In genomic region chr7:40901201-40901600, GRCm38 (mm10) we compare ENCODE assay signal across 8 mouse cellular contexts. TPM values are rescaled to one million over a fixed set of nuclear protein-coding genes. Genes with fewer than 3 reads are reported as not detected.
A peak's percentile ranks its signal among the peaks of the same experiment; 100 is the strongest.
DNase-seq lines count a peak whose midpoint lies in the region; ATAC-seq and TF ChIP-seq lines count a peak whose summit lies in the region.
"Had no signal": no experiment of that assay in that cellular context is flagged by ENCODE, and none has a peak within 500 bp of the region (broad histone marks: within the 10 kb centered on the region; RNA-seq: fewer than 3 reads in every experiment).

No protein-coding gene starts in this region.

- no peaks in the 10 kb centered on the region for H3K4me1 ChIP-seq in kidney, adult 2 months (ENCODE audit: control insufficient read depth, insufficient read depth, low read length)
- H3K4me1 ChIP-seq in midbrain, embryonic 15.5 days = peaks cover 46% of the 10 kb centered on the region

- H3K4me3 ChIP-seq in kidney, adult 2 months (ENCODE audit: insufficient read depth, low read depth, low read length) = no peak overlapping the region
- H3K4me3 ChIP-seq in midbrain, embryonic 15.5 days = peak overlapping the region; percentile 66
- H3K4me3 ChIP-seq: erythroblast, embryonic 14.5 days had no signal

- H3K9ac ChIP-seq in midbrain, embryonic 15.5 days = peak overlapping the region; percentile 73; the same call in 1 of the 2 replicates

- WGBS in kidney, adult 2 months = 3% methylated on average over 16 of the region's 16 CpGs
- WGBS in midbrain, embryonic 15.5 days = 2% methylated on average over 16 of the region's 16 CpGs

- TF ChIP-seq POLR2A in kidney, adult 2 months (IDR thresholded peaks at IDR 0.05; ENCODE audit: low read depth, low read length) = no peak

- intact Hi-C loops in gastrocnemius, postnatal 36 days (cut with DNase I) = no loop called here
- intact Hi-C loops in left cerebral cortex, postnatal 36 days (cut with DNase I) = loop anchor here (2.0 to 10.0 kb wide), 3 partner anchors 100 to 626 kb away; no protein-coding TSS in a partner anchor

- H3K4me2 ChIP-seq in midbrain, embryonic 15.5 days = peak overlapping the region; percentile 95

- peak; percentile 66 for DNase-seq in adrenal gland, postnatal 14 days
- peak; percentile 86 for DNase-seq in embryo, embryonic 10.5 days (ENCODE audit: low spot score)
- peak; percentile 36 to 44 for DNase-seq in gastrocnemius, postnatal 36 days
- peak; percentile 74 for DNase-seq in kidney, adult 2 months
- peak; percentile 79 to 82 for DNase-seq in left cerebral cortex, postnatal 36 days (ENCODE audit: low spot score in 2 of 2)
- peak; percentile 75 for DNase-seq in testis, postnatal 10 days (ENCODE audit: low spot score)

- no peak overlapping the region for H3K27ac ChIP-seq in kidney, adult 2 months (ENCODE audit: insufficient read depth, low read depth, low read length)
- no peak overlapping the region for H3K27ac ChIP-seq in midbrain, embryonic 15.5 days

- 0 out of 2 replicates have a peak, but pooled peaks cover 2% of the 10 kb centered on the region for H3K27me3 ChIP-seq in kidney, adult 2 months (replicated peaks; ENCODE audit: control insufficient read depth, insufficient read depth, low read length)
- peaks cover 6% of the 10 kb centered on the region; the same call in 1 of the 2 replicates for H3K27me3 ChIP-seq in midbrain, embryonic 15.5 days (replicated peaks)

- ATAC-seq in midbrain, embryonic 15.5 days (replicated peaks) = peak; percentile 81

- H3K9me3 ChIP-seq in midbrain, embryonic 15.5 days = no peaks in the 10 kb centered on the region

- peak; percentile 58 for TF ChIP-seq CTCF in kidney, adult 2 months (conservative IDR thresholded peaks at IDR 0.05; ENCODE audit: insufficient read depth, insufficient read length, low read depth, low read length)

- H3K36me3 ChIP-seq in kidney, adult 2 months (ENCODE audit: control insufficient read depth, insufficient read depth, low read length) = no peaks in the 10 kb centered on the region
- no peaks in the 10 kb centered on the region for H3K36me3 ChIP-seq in midbrain, embryonic 15.5 days (replicated peaks)

RNA-seq across cellular contexts. Expression of gene Vstm2b, which starts 3.1 kb away (rescaled TPM):
- 0.74 and 1.1 TPM in 2 replicates for total RNA-seq in adrenal gland, postnatal 14 days (2021)
- under 1 TPM in 1 of 2 experiments, not detected in 1; 0.54 TPM for total RNA-seq in gastrocnemius, postnatal 36 days (2021)
- polyA plus RNA-seq in kidney, adult 2 months (2012; rRNA removed) = 2.6 and 3.0 TPM in 2 replicates
- 10 to 100 TPM; 51.0 to 63.0 TPM for total RNA-seq in left cerebral cortex, postnatal 36 days (2021)
- 23.4 and 25.9 TPM in 2 replicates for polyA plus RNA-seq in midbrain, embryonic 15.5 days (2015; fragmentation: Nextera tagmentation; extraction: Ambion mirVana)
- polyA plus RNA-seq: erythroblast, embryonic 14.5 days had no signal

Comparison
In these comparisons a context has a peak if more than half of its experiments do, and no peak if none do; other contexts are left out.
1. RNA of gene Vstm2b, which starts 3.1 kb away (total RNA-seq): 51.0 to 63.0 TPM in left cerebral cortex, postnatal 36 days; 0.74 to 1.1 TPM in adrenal gland, postnatal 14 days and 0.54 TPM in gastrocnemius, postnatal 36 days; every median in the first group is over 10 times any median in the second.
2. Peak in every context shown above with its lines, with median percentiles within 50 percentile points of each other: DNase-seq.